Mouse (Mus musculus): ENCODE results near the gene Ddx19a.
"Not testable (repeated sequence)": the region's sequence is repeated elsewhere in the genome, so short reads cannot be mapped to it uniquely, and the experiment has no call there.

Ddx19a gene

GRCm38 (mm10) chr8:110933272-110933671 lies 64.3 kb downstream of the Ddx19a start:
- DNase-seq (ENCODE audit: low read depth), result no peak

- DNase-seq (ENCODE audit: low read depth), result no peak
Observed at GRCm38 (mm10) chr8:110932444-110932843, 65.2 kb downstream of the Ddx19a start.

DNA sequence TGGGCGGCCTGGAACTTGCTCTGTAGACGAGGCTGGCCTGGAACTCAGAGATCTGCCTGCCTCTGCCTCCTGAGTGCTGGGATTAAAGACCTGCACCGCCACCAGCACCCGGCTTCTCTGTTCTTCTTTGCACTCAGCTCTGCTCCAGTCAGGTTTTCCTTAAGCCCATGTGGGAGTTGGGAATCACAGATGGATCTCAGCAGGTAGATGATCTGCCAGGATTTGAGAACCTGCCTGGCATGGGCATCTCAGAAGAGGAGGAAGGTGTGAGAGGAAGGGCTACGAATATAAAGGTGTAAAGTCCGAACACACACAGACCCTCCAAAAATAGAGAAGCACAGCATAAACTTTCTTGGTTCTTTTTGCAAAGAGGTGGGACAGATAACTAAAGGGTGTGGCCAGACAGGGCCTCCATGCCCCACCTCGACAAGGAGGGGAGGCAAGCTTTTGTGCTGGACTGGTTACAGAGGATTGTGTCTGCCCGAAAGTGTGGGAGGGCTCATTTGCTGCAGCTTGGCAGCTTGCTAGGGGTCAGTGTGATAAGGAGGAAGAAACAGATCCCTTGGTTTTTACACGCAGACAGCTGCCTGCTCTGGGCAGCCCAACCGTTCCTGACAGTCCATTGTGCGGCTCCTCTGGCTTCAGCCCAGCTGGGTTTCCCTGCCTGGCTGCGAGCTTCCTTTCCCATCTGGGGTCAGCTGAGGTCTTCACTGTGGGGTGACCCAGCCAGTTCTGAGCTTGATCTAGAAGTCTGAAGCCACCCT lies 66.2 kb downstream of the Ddx19a start:
- peak; percentile 82 for DNase-seq (ENCODE audit: low read depth)

DNA sequence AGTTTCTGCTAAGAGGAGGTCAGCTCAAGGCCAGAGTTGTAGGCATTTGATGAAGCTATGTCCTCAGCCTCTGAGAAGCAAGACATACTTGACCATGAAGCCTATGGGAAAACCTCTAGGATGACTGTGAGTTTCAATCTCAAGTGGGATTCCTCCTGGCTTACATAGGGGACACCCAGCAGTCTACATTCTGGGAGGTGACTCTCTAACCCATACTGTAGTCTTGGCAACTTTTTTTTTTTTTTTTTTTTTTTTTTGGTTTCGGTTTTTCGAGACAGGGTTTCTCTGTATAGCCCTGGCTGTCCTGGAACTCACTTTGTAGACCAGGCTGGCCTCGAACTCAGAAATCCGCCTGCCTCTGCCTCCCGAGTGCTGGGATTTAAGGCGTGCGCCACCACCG lies 67.9 kb downstream of the Ddx19a start:
- DNase-seq (ENCODE audit: low read depth), result not testable (repeated sequence)

GRCm38 (mm10) chr8:110929066-110929465 lies 68.5 kb downstream of the Ddx19a start:
- DNase-seq (ENCODE audit: low read depth), result peak; percentile 97

- no peak for DNase-seq (ENCODE audit: low read depth)
Observed at GRCm38 (mm10) chr8:110928435-110928834, 69.2 kb downstream of the Ddx19a start.

- DNase-seq (ENCODE audit: low read depth), result no peak
Observed at GRCm38 (mm10) chr8:110926690-110927089, 70.9 kb downstream of the Ddx19a start.

GRCm38 (mm10) chr8:110925691-110926140 lies 71.9 kb downstream of the Ddx19a start:
- DNase-seq (ENCODE audit: low read depth), result no peak

Measured in 416B (cell line).